Mouse (Mus musculus) mouse trophoblast stem cell (cell line): Measurements from ENCODE around the gene Stxbp1.

Experiments used
- in situ Hi-C, 2 experiments: fragments of 300-500 bp; cut with MseI, MboI; formaldehyde crosslinking; loops; 2 replicates in 1 of 2; 3 replicates in 1 of 2; pipeline ENCODE4 v1.15.1; 2025

Gene Stxbp1

GRCm38 (mm10) chr2:32791297-32791696, 55.7 kb downstream of the Stxbp1 start:
- in situ Hi-C loops: loop anchor here in 1 of 2 experiments (10.0 kb wide), 1 partner anchor 54 kb away; the partner anchor contains the start of gene Stxbp1

DNA sequence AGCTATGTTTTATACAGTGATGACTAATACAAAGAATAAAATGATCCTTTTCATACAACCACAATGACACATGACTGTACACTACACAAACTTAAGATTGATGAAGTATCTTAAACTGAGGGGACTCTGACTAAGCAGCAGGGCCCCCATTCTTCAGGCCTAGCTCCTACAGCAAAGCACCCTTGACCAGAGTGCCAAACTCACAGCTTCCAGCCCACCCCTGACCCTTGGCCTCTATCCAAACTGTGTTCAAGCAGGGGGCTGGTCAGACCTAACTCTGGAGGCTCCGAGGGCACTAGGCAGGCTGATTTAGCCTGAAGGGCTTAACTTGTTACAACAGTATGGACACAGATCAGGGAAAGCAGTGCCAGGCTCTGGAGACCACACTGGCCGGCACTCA, 58.5 kb downstream of the Stxbp1 start:
- in situ Hi-C loops: no loop called here

GRCm38 (mm10) chr2:32787176-32787575, 59.9 kb downstream of the Stxbp1 start:
- in situ Hi-C loops: no loop called here

GRCm38 (mm10) chr2:32784048-32784681, 62.9 kb downstream of the Stxbp1 start, which contains the start of gene Cfap157:
TSS of gene Cfap157 (minus strand) at chr2:32784428.
- in situ Hi-C loops: no loop called here

DNA sequence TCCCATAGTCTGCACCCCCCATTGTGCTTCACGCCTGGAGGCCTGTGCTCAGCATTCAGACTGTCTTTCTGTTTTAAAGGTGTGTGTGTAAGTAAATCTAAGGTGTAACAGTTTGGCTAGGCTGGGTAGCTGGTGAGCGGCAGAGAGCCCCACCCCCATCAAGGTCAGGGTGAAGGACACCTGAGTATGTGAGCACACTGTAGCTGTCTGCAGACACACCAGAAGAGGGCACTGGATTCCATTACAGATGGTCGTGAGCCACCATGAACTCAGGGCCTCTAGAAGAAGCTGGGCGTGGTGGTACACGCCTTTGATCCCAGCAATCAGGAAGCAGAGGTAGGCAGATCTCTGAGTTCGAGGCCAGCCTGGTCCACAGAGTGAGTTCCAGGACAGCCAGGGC, 65.3 kb downstream of the Stxbp1 start:
- in situ Hi-C loops: no loop called here

DNA sequence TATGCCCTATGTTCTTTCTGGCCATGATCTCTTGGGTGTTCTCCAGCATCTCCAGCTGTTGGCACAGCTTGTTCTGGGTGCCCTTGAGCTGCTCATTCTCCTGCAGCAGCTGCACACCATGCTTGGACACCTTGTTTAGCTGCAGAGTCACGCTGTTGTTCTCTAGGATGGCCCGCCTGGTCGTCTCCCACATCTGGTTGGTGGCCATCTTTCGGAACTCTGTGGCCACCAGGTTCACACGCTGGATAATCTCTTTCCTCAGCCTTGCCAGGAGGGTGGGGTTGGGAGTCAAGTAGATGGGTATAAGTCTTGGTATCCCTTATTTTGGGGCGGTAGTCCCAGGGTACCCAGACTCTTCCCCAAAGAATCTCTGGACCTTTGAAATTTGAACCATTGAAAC, 67.3 kb downstream of the Stxbp1 start:
- in situ Hi-C loops: loop anchor here in 1 of 2 experiments (5.0 kb wide), 1 partner anchor 73 kb away; no protein-coding TSS in a partner anchor

DNA sequence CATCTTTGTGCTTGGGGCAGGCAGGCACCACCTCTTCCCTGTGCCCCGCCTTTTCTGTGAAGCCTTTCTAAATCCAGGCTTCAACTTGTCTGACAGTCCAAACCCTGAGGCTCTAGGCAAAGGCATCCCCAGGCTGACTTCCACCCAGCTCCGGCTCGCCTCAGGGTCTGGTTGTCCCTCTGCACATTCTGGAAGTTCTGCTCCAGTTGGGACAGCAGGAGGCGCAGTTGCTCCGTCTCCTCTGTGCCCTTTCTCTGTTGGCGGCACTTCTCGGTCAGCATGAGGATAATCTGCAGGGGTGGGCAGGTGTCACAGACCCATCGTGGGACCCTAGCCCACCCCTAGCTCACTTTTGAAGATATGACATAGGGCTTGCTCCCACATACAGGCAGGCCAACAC, 67.9 kb downstream of the Stxbp1 start:
- in situ Hi-C loops: loop anchor here in 1 of 2 experiments (5.0 kb wide), 1 partner anchor 73 kb away; no protein-coding TSS in a partner anchor

DNA sequence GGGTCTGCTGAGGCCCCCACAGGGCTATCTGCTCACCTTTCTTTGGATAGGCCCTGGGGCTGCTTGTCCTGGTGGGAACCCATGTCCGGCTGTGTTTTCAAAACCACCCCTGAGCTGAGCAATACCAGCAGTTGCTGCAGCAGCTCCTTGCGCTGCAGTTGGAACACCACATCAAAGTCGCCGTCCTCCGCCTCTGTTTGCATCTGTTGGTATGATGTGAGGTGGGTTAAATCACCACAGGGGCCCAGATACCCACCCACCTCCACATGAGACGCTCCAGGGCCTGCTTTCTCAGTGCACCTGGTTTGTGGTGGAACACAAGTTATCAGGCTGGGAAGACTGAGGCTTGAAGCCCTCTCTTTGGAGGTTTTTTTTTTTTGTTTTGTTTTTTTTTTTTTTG, 69.0 kb downstream of the Stxbp1 start:
- in situ Hi-C loops: loop anchor here in 1 of 2 experiments (5.0 kb wide), 1 partner anchor 74 kb away; no protein-coding TSS in a partner anchor

DNA sequence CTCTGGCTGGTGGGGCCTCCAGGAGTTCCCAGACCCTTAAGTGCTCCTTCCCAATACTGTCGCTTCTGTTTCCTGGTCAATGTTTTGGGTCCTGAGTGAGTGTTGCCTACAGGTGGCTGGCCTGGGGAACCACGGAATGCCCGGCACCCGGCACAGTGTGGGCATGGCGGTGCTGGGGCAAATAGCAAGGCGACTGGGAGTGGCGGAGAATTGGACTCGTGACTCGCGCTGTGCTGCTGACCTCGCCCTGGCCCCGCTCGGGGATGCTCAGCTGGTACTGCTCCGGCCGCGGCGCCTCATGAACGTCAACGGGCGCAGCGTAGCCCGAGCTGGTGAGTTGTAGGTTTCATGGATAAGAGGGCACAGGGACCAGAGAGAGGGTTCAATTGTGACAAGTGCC, 70.9 kb downstream of the Stxbp1 start:
- in situ Hi-C loops: loop anchor here in 1 of 2 experiments (5.0 kb wide), 1 partner anchor 76 kb away; no protein-coding TSS in a partner anchor

GRCm38 (mm10) chr2:32775359-32776074, 71.5 kb downstream of the Stxbp1 start, which contains the start of the genes Ttc16 and Ptrh1:
TSS of gene Ttc16 (minus strand) at chr2:32775633.
TSS of gene Ptrh1 (plus strand) at chr2:32775786.
- in situ Hi-C loops: loop anchor here in 1 of 2 experiments (5.0 kb wide), 1 partner anchor 77 kb away; no protein-coding TSS in a partner anchor

DNA sequence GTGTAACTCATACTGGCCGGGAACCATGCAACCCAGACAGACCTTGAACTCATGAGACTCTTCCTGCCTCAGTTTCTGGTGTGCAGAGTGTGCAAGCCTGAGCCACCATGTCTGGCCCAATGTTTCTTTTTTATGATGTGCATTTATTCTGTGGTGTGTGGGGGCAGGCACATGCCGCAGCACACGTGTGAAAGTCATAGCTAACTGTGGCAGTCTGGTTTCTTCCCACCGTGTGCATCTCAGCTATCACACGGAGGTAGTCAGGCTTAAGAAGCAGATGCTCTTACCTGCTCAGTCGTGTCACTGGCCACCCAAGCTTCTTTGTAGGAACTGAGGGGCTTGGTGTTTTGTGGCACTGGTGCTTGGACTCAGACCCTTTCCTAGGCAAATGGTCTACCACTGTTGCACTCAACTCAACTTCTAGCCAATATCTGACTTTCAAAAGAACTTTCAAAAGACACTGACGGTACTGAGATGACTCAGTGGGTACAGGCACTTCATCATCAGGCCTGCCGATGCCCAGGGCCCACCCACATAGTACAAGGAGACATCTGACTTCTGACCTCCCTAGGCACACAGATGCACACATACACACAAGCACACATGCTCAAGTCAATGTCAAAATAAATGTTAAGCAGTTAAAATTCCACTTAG, 74.3 kb downstream of the Stxbp1 start:
- in situ Hi-C loops: no loop called here

- in situ Hi-C loops: no loop called here
Measured at GRCm38 (mm10) chr2:32771886-32772285, 75.2 kb downstream of the Stxbp1 start.

DNA sequence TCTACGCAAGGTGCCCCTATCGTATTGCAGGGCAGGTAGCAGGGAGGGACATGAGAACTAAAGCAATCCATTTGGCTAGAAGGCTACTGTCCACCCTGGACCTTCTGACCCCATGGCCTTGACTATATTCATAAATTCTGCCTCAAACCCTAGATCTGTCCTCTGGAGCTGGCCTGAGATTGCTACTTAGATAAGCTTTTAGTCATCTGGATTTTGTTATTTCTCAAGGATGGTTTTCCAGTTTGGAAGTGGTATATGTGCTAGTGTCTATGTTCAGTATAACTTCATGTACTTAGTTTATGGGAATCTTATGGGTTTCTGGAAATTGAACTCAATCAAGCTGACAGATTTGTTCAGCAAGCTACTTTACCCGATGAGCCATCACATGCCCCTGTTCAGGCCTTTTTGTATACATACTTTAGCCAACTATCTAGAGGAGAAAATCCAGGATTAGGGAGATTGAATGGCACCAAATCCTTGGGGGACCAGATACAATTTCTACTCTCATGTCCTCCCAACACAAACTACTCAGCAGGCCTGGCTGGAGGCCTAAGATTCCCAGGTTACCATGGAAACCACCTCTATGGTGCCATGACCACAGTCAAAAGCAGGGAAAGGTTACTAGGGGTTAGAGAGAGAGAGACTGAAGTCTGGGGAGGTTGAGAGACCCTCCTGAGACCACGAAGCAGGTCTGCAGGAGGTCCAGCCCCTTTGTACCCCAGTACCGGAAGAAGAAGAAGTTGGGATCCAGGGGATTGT, 77.5 kb downstream of the Stxbp1 start:
- in situ Hi-C loops: no loop called here

DNA sequence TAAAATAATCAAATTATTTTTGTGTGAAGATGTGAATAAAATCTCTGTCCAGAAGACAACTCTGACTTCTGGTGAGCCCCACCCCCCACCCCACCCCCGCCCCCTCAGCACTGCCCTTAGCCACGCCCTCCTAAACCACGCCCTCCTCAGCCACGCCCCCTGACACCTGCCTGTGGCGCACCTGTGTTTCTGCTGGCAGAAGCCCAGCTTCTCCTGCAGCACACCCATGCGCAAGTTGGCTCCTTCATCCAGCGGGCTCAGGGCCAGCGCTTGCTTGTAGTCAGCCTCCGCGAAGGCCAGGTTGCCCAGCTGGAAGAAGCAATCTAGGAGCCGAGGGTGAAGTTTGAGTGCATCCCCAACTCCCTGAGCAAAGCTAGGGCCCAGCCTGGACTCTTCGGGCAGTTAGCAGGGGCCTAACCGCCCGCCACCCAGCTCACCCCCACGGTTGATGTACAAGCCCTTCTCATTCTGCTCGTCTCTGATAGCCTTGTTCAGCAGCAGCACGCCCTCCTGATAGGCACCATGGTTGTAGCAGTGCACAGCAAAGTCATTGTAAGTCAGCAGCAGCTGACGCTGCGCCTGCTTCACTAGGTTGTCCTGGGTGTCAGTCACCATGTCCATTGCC, 78.3 kb downstream of the Stxbp1 start:
- in situ Hi-C loops: no loop called here

- in situ Hi-C loops: no loop called here
Measured at GRCm38 (mm10) chr2:32767241-32767640, 79.8 kb downstream of the Stxbp1 start.

DNA sequence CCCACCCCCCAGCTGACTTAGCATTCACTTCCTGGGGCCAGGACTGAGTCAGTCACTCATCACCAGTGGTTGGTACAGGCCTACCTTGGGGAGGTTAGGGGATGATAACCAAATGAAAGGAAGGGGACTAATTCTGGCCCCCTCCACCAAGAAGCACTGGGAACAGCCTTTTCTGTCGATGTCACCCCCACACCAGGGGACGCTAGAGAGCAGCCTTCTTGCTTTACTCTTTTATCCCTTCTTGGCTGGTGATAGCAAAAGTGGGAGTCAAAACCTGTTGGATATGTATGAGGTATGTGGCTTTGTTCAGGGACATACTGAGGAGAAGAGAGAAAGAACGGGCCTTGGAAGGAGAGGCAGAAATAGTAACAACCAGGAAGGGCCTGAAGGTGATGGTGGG, 83.7 kb downstream of the Stxbp1 start:
- in situ Hi-C loops: no loop called here

- in situ Hi-C loops: no loop called here
Measured at GRCm38 (mm10) chr2:32761859-32762258, 85.2 kb downstream of the Stxbp1 start.

DNA sequence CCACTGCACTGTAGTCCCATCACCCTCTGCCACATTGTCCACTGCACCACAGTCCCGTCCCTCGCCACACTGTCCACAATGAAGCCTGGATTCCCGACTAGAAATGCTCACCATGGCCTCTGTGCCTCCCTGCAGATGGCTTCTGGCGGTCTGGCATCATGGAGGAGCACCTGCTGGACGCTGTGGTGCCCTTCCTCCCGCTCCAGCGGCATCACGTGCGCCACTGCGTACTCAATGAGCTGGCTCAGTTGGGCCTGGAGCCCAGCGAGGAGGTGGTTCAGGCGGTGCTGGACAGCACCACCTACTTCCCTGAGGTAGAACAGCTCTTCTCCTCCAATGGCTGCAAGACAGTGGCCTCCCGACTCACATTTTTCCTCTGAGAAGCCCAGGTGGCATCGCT, 85.7 kb downstream of the Stxbp1 start:
- in situ Hi-C loops: no loop called here

DNA sequence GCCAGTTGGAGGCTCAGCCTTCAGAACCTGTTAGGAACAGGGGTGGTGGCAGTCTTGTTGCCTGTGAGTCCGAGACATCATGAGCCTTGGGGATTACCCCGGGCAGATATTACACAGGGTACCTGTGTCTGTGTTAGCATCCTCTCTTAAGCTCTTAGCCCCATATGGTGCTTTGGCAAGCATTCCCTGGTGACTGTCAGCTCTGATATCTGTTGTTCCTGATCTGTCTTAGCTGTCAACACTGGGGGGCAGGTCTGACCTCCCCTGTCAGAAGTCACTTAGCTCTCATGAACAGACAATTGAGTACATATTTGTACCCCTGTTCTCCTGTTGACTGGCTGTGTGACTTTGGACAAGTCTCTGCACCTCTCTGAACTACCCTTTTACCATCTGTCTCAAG, 88.0 kb downstream of the Stxbp1 start:
- in situ Hi-C loops: loop anchor here in 1 of 2 experiments (5.0 kb wide), 1 partner anchor 47 kb away; the partner anchor contains the start of gene Cdk9

- in situ Hi-C loops: loop anchor here in 1 of 2 experiments (5.0 kb wide), 1 partner anchor 46 kb away; the partner anchor contains the start of gene Cdk9
Measured at GRCm38 (mm10) chr2:32758503-32758902, 88.5 kb downstream of the Stxbp1 start.
